39 mouse cellular contexts compared by ENCODE assay signal in the genomic region with DNA sequence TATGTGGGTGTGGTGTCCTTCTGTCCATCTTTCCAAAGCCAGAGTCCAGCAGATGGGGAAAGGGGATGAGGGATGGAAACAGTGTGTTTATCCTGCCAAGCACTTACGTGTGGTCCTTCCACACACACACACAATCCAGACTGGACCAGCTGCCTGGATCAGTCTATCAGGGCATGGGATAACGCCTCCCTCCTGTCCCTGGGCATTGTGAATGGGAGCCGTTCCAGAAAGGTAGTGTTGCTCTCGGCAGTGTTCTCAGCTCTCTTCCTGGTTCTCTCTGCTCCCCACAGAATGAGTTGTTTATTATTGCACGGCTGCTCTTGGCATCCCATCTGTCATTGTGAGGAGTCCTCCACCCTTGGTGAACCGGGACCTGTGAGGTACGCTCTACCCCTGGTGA. TPM values are rescaled to one million over a fixed set of nuclear protein-coding genes. Genes with fewer than 3 reads are reported as not detected.
"Had no signal": no experiment of that assay in that cellular context is flagged by ENCODE, and none has a peak within 500 bp of the region (broad histone marks: within the 10 kb centered on the region; RNA-seq: fewer than 3 reads in every experiment).

No protein-coding gene starts in this region.

- H3K9me3 ChIP-seq: heart, embryonic 13.5 days; heart, embryonic 15.5 days; kidney, embryonic 15.5 days; limb, embryonic 13.5 days; limb, embryonic 15.5 days; liver, embryonic 12.5 days had no signal

- H3K27me3 ChIP-seq: heart, embryonic 15.5 days had no signal

- H3K4me2 ChIP-seq: heart, embryonic 11.5 days; heart, embryonic 13.5 days; heart, embryonic 15.5 days; hindbrain, embryonic 14.5 days; kidney, embryonic 15.5 days; limb, embryonic 13.5 days; limb, embryonic 15.5 days; liver, embryonic 12.5 days had no signal

- H3K4me3 ChIP-seq: heart, adult 2 months; heart, embryonic 13.5 days; heart, embryonic 15.5 days; kidney, embryonic 15.5 days; left cerebral cortex, adult 2 months; limb, embryonic 13.5 days; limb, embryonic 15.5 days; liver, embryonic 12.5 days had no signal

- H3K9ac ChIP-seq: heart, embryonic 13.5 days; heart, embryonic 15.5 days; hindbrain, embryonic 14.5 days; kidney, embryonic 15.5 days; limb, embryonic 13.5 days; limb, embryonic 15.5 days; liver, embryonic 12.5 days; liver, embryonic 14.5 days had no signal

- ATAC-seq: hindbrain, embryonic 16.5 days; intestine, embryonic 16.5 days; liver, embryonic 12.5 days had no signal

- H3K27ac ChIP-seq: heart, adult 2 months; heart, embryonic 13.5 days; heart, embryonic 15.5 days; hindbrain, embryonic 14.5 days; kidney, embryonic 15.5 days; kidney, postnatal 0 days; left cerebral cortex, adult 2 months; limb, embryonic 13.5 days; limb, embryonic 15.5 days; liver, embryonic 12.5 days; liver, embryonic 14.5 days had no signal

- DNase-seq: gastrocnemius, postnatal 10 days; gastrocnemius, postnatal 36 days; heart, adult 11 months; heart, adult 2 months; heart, postnatal 14 days; heart, postnatal 36 days; kidney, adult 11 months; kidney, adult 2 months; kidney, adult 9 months; kidney, postnatal 14 days; kidney, postnatal 36 days; layer of hippocampus, adult 9-11 months; layer of hippocampus, postnatal 36 days had no signal

- H3K36me3 ChIP-seq: heart, embryonic 13.5 days; heart, embryonic 15.5 days; kidney, embryonic 15.5 days; limb, embryonic 13.5 days; limb, embryonic 15.5 days; liver, embryonic 12.5 days had no signal

RNA-seq across cellular contexts. Expression of a gene that starts 1.4 kb away (rescaled TPM):
- total RNA-seq: gastrocnemius, adult 18-20 months; gastrocnemius, postnatal 10 days; gastrocnemius, postnatal 36 days; hematopoietic stem cell, adult 5-6 weeks; layer of hippocampus, adult 18-20 months; layer of hippocampus, adult 8-10 months; layer of hippocampus, postnatal 14 days; layer of hippocampus, postnatal 36 days; left cerebral cortex, adult 2 months; left cerebral cortex, postnatal 14 days; left cerebral cortex, postnatal 36 days; liver, adult 2 months had no signal
- polyA plus RNA-seq: intestine, embryonic 14.5 days; intestine, embryonic 16.5 days; large intestine, adult 2 months; liver, adult 2 months; liver, embryonic 12.5 days; liver, embryonic 14.5 days; liver, embryonic 16.5 days had no signal

RNA-seq across cellular contexts. Expression of a gene that starts 39.5 kb away (rescaled TPM):
- total RNA-seq: gastrocnemius, adult 18-20 months; gastrocnemius, postnatal 10 days; gastrocnemius, postnatal 36 days; hematopoietic stem cell, adult 5-6 weeks; layer of hippocampus, adult 18-20 months; layer of hippocampus, adult 8-10 months; layer of hippocampus, postnatal 14 days; layer of hippocampus, postnatal 36 days; left cerebral cortex, adult 2 months; left cerebral cortex, postnatal 14 days; left cerebral cortex, postnatal 36 days; liver, adult 2 months had no signal
- polyA plus RNA-seq: heart, embryonic 11.5 days; heart, embryonic 13.5 days; heart, embryonic 15.5 days; hindbrain, embryonic 11.5 days; hindbrain, embryonic 16.5 days; intestine, embryonic 14.5 days; intestine, embryonic 16.5 days; kidney, embryonic 15.5 days; large intestine, adult 2 months; limb, embryonic 11.5 days; limb, embryonic 13.5 days; limb, embryonic 15.5 days; liver, adult 2 months; liver, embryonic 12.5 days; liver, embryonic 16.5 days had no signal
